Mouse (Mus musculus): Measurements from ENCODE around the gene Myt1l. TPM values are rescaled to one million over a fixed set of nuclear protein-coding genes. Genes with fewer than 3 reads are reported as not detected.

Gene Myt1l
- polyA plus RNA-seq, 1 experiment = 0.11 TPM

GRCm38 (mm10) chr12:29556901-29557300 is 28.7 kb downstream of the Myt1l start:
- Histone ChIP-seq H3K36me3 (ENCODE audit: control insufficient read depth, insufficient read depth, low read length) (no peaks in the 10 kb centered on the region), H3K4me1 (replicated peaks; ENCODE audit: control insufficient read depth, insufficient read depth, low read length) (no peaks in the 10 kb centered on the region), H3K27me3 (ENCODE audit: control insufficient read depth, insufficient read depth, low read length) (no peaks in the 10 kb centered on the region), H3K27ac (ENCODE audit: control insufficient read depth, insufficient read depth, low read length) (no peak overlapping the region), H3K4me3 (ENCODE audit: control insufficient read depth, insufficient read depth, low read length) (no peak overlapping the region)
- 74% methylated on average over 6 of the region's 6 CpGs for WGBS
- TF ChIP-seq CTCF (IDR thresholded peaks at IDR 0.05; ENCODE audit: borderline replicate concordance, control insufficient read depth, extremely low read depth, insufficient read depth, low read length, poor library complexity) (no peak), POLR2A (IDR thresholded peaks at IDR 0.05; ENCODE audit: control insufficient read depth, extremely low read depth, insufficient read depth, low read length, poor library complexity) (no peak)
- DNase-seq = no peak

- no peak overlapping the region for H3K27ac ChIP-seq (ENCODE audit: control insufficient read depth, insufficient read depth, low read length)
- no peaks in the 10 kb centered on the region for H3K27me3 ChIP-seq (ENCODE audit: control insufficient read depth, insufficient read depth, low read length)
- H3K4me1 ChIP-seq (replicated peaks; ENCODE audit: control insufficient read depth, insufficient read depth, low read length) = no peaks in the 10 kb centered on the region
- 94% methylated on average over 5 of the region's 5 CpGs for WGBS
- no peak for TF ChIP-seq CTCF (IDR thresholded peaks at IDR 0.05; ENCODE audit: borderline replicate concordance, control insufficient read depth, extremely low read depth, insufficient read depth, low read length, poor library complexity)
- no peak for TF ChIP-seq POLR2A (IDR thresholded peaks at IDR 0.05; ENCODE audit: control insufficient read depth, extremely low read depth, insufficient read depth, low read length, poor library complexity)
- H3K4me3 ChIP-seq (ENCODE audit: control insufficient read depth, insufficient read depth, low read length) = no peak overlapping the region
- no peaks in the 10 kb centered on the region for H3K36me3 ChIP-seq (ENCODE audit: control insufficient read depth, insufficient read depth, low read length)
- no peak for DNase-seq
These were observed 31.6 kb downstream of the Myt1l start for GRCm38 (mm10) chr12:29559769-29560168.

GRCm38 (mm10) chr12:29561222-29561621 is 33.0 kb downstream of the Myt1l start:
- Histone ChIP-seq H3K4me3 (ENCODE audit: control insufficient read depth, insufficient read depth, low read length) (no peak overlapping the region), H3K27ac (ENCODE audit: control insufficient read depth, insufficient read depth, low read length) (no peak overlapping the region), H3K27me3 (ENCODE audit: control insufficient read depth, insufficient read depth, low read length) (no peaks in the 10 kb centered on the region), H3K4me1 (replicated peaks; ENCODE audit: control insufficient read depth, insufficient read depth, low read length) (no peaks in the 10 kb centered on the region), H3K36me3 (ENCODE audit: control insufficient read depth, insufficient read depth, low read length) (no peaks in the 10 kb centered on the region)
- TF ChIP-seq POLR2A (IDR thresholded peaks at IDR 0.05; ENCODE audit: control insufficient read depth, extremely low read depth, insufficient read depth, low read length, poor library complexity) = no peak
- TF ChIP-seq CTCF (IDR thresholded peaks at IDR 0.05; ENCODE audit: borderline replicate concordance, control insufficient read depth, extremely low read depth, insufficient read depth, low read length, poor library complexity) = no peak
- whole genome bisulfite sequencing = 91% methylated on average over 2 of the region's 2 CpGs
- no peak for DNase-seq

- Histone ChIP-seq H3K27ac (ENCODE audit: control insufficient read depth, insufficient read depth, low read length) (no peak overlapping the region), H3K4me3 (ENCODE audit: control insufficient read depth, insufficient read depth, low read length) (no peak overlapping the region), H3K36me3 (ENCODE audit: control insufficient read depth, insufficient read depth, low read length) (no peaks in the 10 kb centered on the region), H3K4me1 (replicated peaks; ENCODE audit: control insufficient read depth, insufficient read depth, low read length) (no peaks in the 10 kb centered on the region), H3K27me3 (ENCODE audit: control insufficient read depth, insufficient read depth, low read length) (no peaks in the 10 kb centered on the region)
- DNase-seq = no peak
- TF ChIP-seq POLR2A (IDR thresholded peaks at IDR 0.05; ENCODE audit: control insufficient read depth, extremely low read depth, insufficient read depth, low read length, poor library complexity) (no peak), CTCF (IDR thresholded peaks at IDR 0.05; ENCODE audit: borderline replicate concordance, control insufficient read depth, extremely low read depth, insufficient read depth, low read length, poor library complexity) (no peak)
- 11% methylated on average over 7 of the region's 7 CpGs for WGBS
These were observed 41.1 kb downstream of the Myt1l start for GRCm38 (mm10) chr12:29569311-29569710.

- H3K4me1 ChIP-seq (replicated peaks; ENCODE audit: control insufficient read depth, insufficient read depth, low read length) = no peaks in the 10 kb centered on the region
- no peaks in the 10 kb centered on the region for H3K27me3 ChIP-seq (ENCODE audit: control insufficient read depth, insufficient read depth, low read length)
- no peak overlapping the region for H3K4me3 ChIP-seq (ENCODE audit: control insufficient read depth, insufficient read depth, low read length)
- DNase-seq = no peak
- no peaks in the 10 kb centered on the region for H3K36me3 ChIP-seq (ENCODE audit: control insufficient read depth, insufficient read depth, low read length)
- 93% methylated on average over 6 of the region's 6 CpGs for WGBS
- no peak for TF ChIP-seq CTCF (IDR thresholded peaks at IDR 0.05; ENCODE audit: borderline replicate concordance, control insufficient read depth, extremely low read depth, insufficient read depth, low read length, poor library complexity)
- no peak overlapping the region for H3K27ac ChIP-seq (ENCODE audit: control insufficient read depth, insufficient read depth, low read length)
These were observed 42.2 kb downstream of the Myt1l start for GRCm38 (mm10) chr12:29570351-29570750.

GRCm38 (mm10) chr12:29571613-29572012 is 43.4 kb downstream of the Myt1l start:
- H3K4me1 ChIP-seq (replicated peaks; ENCODE audit: control insufficient read depth, insufficient read depth, low read length) = no peaks in the 10 kb centered on the region
- H3K36me3 ChIP-seq (ENCODE audit: control insufficient read depth, insufficient read depth, low read length) = no peaks in the 10 kb centered on the region
- no peak overlapping the region for H3K27ac ChIP-seq (ENCODE audit: control insufficient read depth, insufficient read depth, low read length)
- H3K4me3 ChIP-seq (ENCODE audit: control insufficient read depth, insufficient read depth, low read length) = no peak overlapping the region
- WGBS = 94% methylated on average over 5 of the region's 5 CpGs
- no peaks in the 10 kb centered on the region for H3K27me3 ChIP-seq (ENCODE audit: control insufficient read depth, insufficient read depth, low read length)
- DNase-seq = no peak
- TF ChIP-seq CTCF (IDR thresholded peaks at IDR 0.05; ENCODE audit: borderline replicate concordance, control insufficient read depth, extremely low read depth, insufficient read depth, low read length, poor library complexity) = no peak
- no peak for TF ChIP-seq POLR2A (IDR thresholded peaks at IDR 0.05; ENCODE audit: control insufficient read depth, extremely low read depth, insufficient read depth, low read length, poor library complexity)

GRCm38 (mm10) chr12:29593787-29594186 is 65.6 kb downstream of the Myt1l start:
- 77% methylated on average over 1 of the region's 1 CpGs for WGBS
- TF ChIP-seq POLR2A (IDR thresholded peaks at IDR 0.05; ENCODE audit: control insufficient read depth, extremely low read depth, insufficient read depth, low read length, poor library complexity) (no peak), CTCF (IDR thresholded peaks at IDR 0.05; ENCODE audit: borderline replicate concordance, control insufficient read depth, extremely low read depth, insufficient read depth, low read length, poor library complexity) (no peak)
- H3K4me1 ChIP-seq (replicated peaks; ENCODE audit: control insufficient read depth, insufficient read depth, low read length) = no peaks in the 10 kb centered on the region
- H3K4me3 ChIP-seq (ENCODE audit: control insufficient read depth, insufficient read depth, low read length) = no peak overlapping the region
- H3K27ac ChIP-seq (ENCODE audit: control insufficient read depth, insufficient read depth, low read length) = no peak overlapping the region
- no peaks in the 10 kb centered on the region for H3K27me3 ChIP-seq (ENCODE audit: control insufficient read depth, insufficient read depth, low read length)
- H3K36me3 ChIP-seq (ENCODE audit: control insufficient read depth, insufficient read depth, low read length) = no peaks in the 10 kb centered on the region
- no peak for DNase-seq

Measured in thymus, adult 2 months (tissue).